Mouse (Mus musculus): ENCODE measurements around the gene Elmo2. TPM values are rescaled to one million over a fixed set of nuclear protein-coding genes. Genes with fewer than 3 reads are reported as not detected.

The Elmo2 gene
- polyA plus RNA-seq, 1 experiment from 2014 or later: 89.1 TPM

Other genes starting within 250 kb of the Elmo2 start
- gene 1700025C18Rik, start 235.7 kb downstream of the Elmo2 start, polyA plus RNA-seq (2015; fragmentation: Nextera tagmentation; extraction: Ambion mirVana): not detected in 2 replicates
- gene Cdh22, start 91.6 kb downstream of the Elmo2 start, polyA plus RNA-seq (2015; fragmentation: Nextera tagmentation; extraction: Ambion mirVana): 11.9 and 15.2 TPM in 2 replicates
- 65.6 and 68.3 TPM in 2 replicates for gene Slc35c2, start 38.6 kb downstream of the Elmo2 start, polyA plus RNA-seq (2015; fragmentation: Nextera tagmentation; extraction: Ambion mirVana)
- gene Zfp663, start 42.2 kb upstream of the Elmo2 start, polyA plus RNA-seq (2015; fragmentation: Nextera tagmentation; extraction: Ambion mirVana): 3.8 and 4.7 TPM in 2 replicates
- 7.2 and 7.4 TPM in 2 replicates for gene Zfp334, start 61.8 kb upstream of the Elmo2 start, polyA plus RNA-seq (2015; fragmentation: Nextera tagmentation; extraction: Ambion mirVana)
- gene Ocstamp, start 73.9 kb upstream of the Elmo2 start, polyA plus RNA-seq (2015; fragmentation: Nextera tagmentation; extraction: Ambion mirVana): 0.05 TPM in 1 of 2 replicates, not detected in the other
- gene Slc13a3, start 146.8 kb upstream of the Elmo2 start, polyA plus RNA-seq (2015; fragmentation: Nextera tagmentation; extraction: Ambion mirVana): 2.8 and 3.5 TPM in 2 replicates
- gene Trp53rka, start 166.8 kb upstream of the Elmo2 start, polyA plus RNA-seq (2015; fragmentation: Nextera tagmentation; extraction: Ambion mirVana): 34.0 and 35.5 TPM in 2 replicates
- gene Slc2a10, start 177.3 kb upstream of the Elmo2 start, polyA plus RNA-seq (2015; fragmentation: Nextera tagmentation; extraction: Ambion mirVana): 2.3 and 2.6 TPM in 2 replicates